Mouse (Mus musculus) erythroblast, embryonic 14.5 days (primary cell): ENCODE measurements around the gene Zfp36l1.

Source experiments
- GATA1 ChIP-seq: IDR thresholded peaks from 2 replicates; pipeline ENCODE4 v1.6.1; 2012; ENCODE audit warnings: low read length, inconsistent platforms, mixed read lengths
- TAL1 ChIP-seq: IDR thresholded peaks from 3 replicates; pipeline ENCODE4 v1.6.1; 2012; ENCODE audit warnings: low read length, inconsistent platforms, mixed read lengths

- TF ChIP-seq GATA1 = no peak
- TF ChIP-seq TAL1 = no peak
Observed at GRCm38 (mm10) chr12:80065049-80065448, 47.8 kb downstream of the Zfp36l1 start.
